Mouse (Mus musculus) embryonic facial prominence, embryonic 14.5 days (tissue): ENCODE measurements around the gene Gprc5b. TPM values are rescaled to one million over a fixed set of nuclear protein-coding genes. Genes with fewer than 3 reads are reported as not detected.

ENCODE experiments used
- ATAC-seq: fragments of 200-750 bp; cut with Nextera tagmentation; 2 replicates; pipeline ENCODE4 v1.8.0; 2017; ENCODE audit warnings: low read depth, moderate number of reproducible peaks, moderate TSS enrichment
- DNase-seq: peaks from one replicate; pipeline ENCODE4 v3.0.0-alpha.2; 2015; ENCODE audit warnings: low spot score
- H3K27ac ChIP-seq: fragments of 300-500 bp; sonication (generic); replicated peaks from 2 replicates; pipeline ENCODE4 v1.5.1; 2014; ENCODE audit warnings: low read depth, mild to moderate bottlenecking, low read length, moderate library complexity
- H3K27me3 ChIP-seq: fragments of 300-500 bp; sonication (generic); replicated peaks from 2 replicates; pipeline ENCODE4 v1.6.1; 2014; ENCODE audit warnings: low read length; ENCODE audit not compliant: control insufficient read depth, insufficient read depth
- H3K36me3 ChIP-seq: fragments of 300-500 bp; sonication (generic); 2 replicates; pipeline ENCODE4 v1.6.1; 2014; ENCODE audit warnings: low read length, mixed read lengths; ENCODE audit not compliant: control insufficient read depth, insufficient read depth
- H3K4me1 ChIP-seq: fragments of 300-500 bp; sonication (generic); 2 replicates; pipeline ENCODE4 v1.6.1; 2014; ENCODE audit warnings: antibody characterized with exemption, low read length; ENCODE audit not compliant: control insufficient read depth, insufficient read depth
- H3K4me2 ChIP-seq: fragments of 300-500 bp; sonication (generic); 2 replicates; pipeline ENCODE4 v1.6.1; 2014; ENCODE audit warnings: low read depth, mild to moderate bottlenecking, low read length, moderate library complexity, mixed read lengths
- H3K4me3 ChIP-seq: fragments of 300-500 bp; sonication (generic); 2 replicates; pipeline ENCODE4 v1.5.1; 2014; ENCODE audit warnings: low read depth, mild to moderate bottlenecking, low read length
- H3K9ac ChIP-seq: fragments of 300-500 bp; sonication (generic); 2 replicates; pipeline ENCODE4 v1.6.1; 2014; ENCODE audit warnings: low read depth, mild to moderate bottlenecking, low read length, moderate library complexity, mixed read lengths
- H3K9me3 ChIP-seq: fragments of 300-500 bp; sonication (generic); 2 replicates; pipeline ENCODE4 v1.6.1; 2016; ENCODE audit warnings: low read length; ENCODE audit not compliant: control insufficient read depth
- WGBS: fragments of 180-500 bp; shearing (Covaris S2); extraction: QIAGEN DNeasy Blood & Tissue Kit; methylation state at CpG from one replicate; pipeline ENCODE4 v1.1.7; 2014; 5-methylcytosine and 5-hydroxymethylcytosine counted together
- polyA plus RNA-seq: library from polyadenylated mRNA; unstranded; fragments of >200 nt; fragmentation: Nextera tagmentation; extraction: Ambion mirVana; gene quantifications from 2 replicates; pipeline ENCODE4 v1.2.1, GENCODE M21; 2014

Gprc5b gene
- polyA plus RNA-seq, 1 experiment from 2014 or later, result 17.0 TPM

DNA sequence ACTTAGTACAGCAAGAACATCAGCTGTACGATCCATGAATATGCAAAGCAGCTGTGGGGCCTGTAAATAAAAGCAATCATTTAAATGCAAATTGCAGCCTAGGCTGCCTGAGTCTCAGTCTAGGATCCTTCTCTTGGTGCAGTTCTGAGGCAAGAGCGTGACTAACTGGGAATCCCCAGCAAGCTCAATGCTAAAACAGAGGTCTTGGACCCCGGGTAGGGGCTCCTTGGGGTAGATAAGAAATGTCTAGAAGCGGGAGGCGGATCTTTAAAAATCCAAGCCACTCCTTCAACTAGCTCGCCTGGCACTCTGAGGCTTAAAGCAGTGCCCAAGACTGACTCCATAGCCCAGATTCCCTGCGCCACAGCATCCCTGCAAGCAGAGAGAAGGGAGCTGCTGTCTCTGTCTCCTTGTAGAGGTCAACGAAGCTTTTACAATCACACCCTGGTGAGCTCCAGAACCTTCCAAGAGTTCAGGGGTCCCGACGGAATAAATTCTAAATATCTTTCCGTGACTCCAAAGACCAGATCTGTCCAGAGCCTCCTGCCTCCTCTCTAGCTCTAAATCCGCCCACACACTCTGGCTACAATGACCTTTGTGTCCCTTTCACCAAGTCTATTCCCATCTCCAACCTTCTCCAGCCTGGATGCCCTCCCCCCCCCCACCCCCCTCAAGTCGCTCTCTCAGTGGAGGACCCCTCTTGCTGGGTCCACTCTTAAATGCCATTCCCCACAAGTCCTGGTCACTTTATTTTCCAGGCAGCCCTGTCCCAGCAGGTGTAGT is 2.2 kb downstream of the Gprc5b start:
- 0 out of 2 replicates have a peak overlapping the region, but pooled peaks have one; percentile 41 for H3K27ac ChIP-seq
- peak overlapping the region; percentile 74 for H3K4me3 ChIP-seq
- 34% methylated on average over 13 of the region's 13 CpGs for WGBS
- no peak for ATAC-seq
- peak; percentile 49 for DNase-seq
- peak overlapping the region; percentile 93 for H3K4me2 ChIP-seq
- H3K36me3 ChIP-seq, result no peaks in the 10 kb centered on the region
- H3K4me1 ChIP-seq, result peaks cover 25% of the 10 kb centered on the region
- H3K9ac ChIP-seq, result peak overlapping the region; percentile 80; the same call in 1 of the 2 replicates
- H3K9me3 ChIP-seq, result no peaks in the 10 kb centered on the region
- H3K27me3 ChIP-seq, result no peaks in the 10 kb centered on the region

DNA sequence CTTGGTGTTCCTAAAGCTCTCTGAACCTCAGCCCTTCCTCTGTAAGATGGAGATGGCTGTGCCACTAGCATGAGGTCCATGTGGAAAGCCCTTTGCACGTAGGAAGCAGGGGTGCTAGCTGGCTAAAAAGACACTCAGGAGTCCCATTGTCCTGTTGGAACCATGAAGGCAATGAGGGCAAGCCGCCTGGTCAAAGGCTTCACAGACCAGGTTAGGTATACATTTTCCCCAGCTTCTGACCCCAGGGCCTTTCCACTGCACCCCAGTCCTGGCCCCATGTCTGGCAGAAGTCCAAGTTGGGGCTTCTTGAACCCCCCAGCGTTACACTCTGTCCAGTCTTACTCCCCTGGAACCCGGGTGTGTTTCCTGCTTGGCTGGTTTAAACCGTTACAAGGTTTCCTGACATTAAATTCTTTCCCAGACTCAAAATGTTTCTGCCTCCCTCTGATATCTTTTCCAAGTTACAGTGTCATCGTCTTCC is 2.9 kb downstream of the Gprc5b start:
- H3K36me3 ChIP-seq, result no peaks in the 10 kb centered on the region
- peaks cover 25% of the 10 kb centered on the region for H3K4me1 ChIP-seq
- H3K9ac ChIP-seq, result no peak overlapping the region
- WGBS, result 35% methylated on average over 6 of the region's 6 CpGs
- 0 out of 2 replicates have a peak overlapping the region, but pooled peaks have one; percentile 41 for H3K27ac ChIP-seq
- ATAC-seq (no peak), DNase-seq (no peak)
- H3K4me3 ChIP-seq, result no peak overlapping the region; the same call in 1 of the 2 replicates
- H3K4me2 ChIP-seq, result peak overlapping the region; percentile 93
- no peaks in the 10 kb centered on the region for H3K9me3 ChIP-seq
- H3K27me3 ChIP-seq, result no peaks in the 10 kb centered on the region

DNA sequence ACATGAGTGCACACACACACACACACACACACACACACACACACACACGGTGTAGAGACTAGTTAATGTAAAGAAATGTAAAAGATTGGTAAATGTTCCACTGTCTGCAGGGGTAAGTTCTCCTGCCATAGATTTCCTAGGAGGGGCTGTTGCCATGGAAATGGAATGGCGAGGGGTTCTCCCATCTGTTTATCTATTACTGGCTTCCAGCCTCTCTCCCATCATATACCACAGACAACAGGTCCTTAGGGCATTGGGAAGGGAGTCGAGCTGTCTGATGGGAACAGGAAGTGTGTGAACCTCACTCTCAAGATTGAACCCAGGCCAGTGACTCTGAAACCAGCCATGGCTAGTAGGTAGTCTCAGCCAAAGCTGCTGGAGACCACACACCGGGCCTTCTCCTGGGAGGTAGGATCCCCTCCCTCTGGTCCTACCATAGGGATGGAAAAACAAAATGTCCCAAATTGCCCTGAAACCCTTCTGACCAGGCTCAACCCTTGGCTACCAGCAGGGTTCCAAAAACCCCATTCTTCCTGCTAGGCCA is 3.6 kb downstream of the Gprc5b start:
- Histone ChIP-seq H3K36me3 (no peaks in the 10 kb centered on the region), H3K27ac (no peak overlapping the region), H3K9me3 (no peaks in the 10 kb centered on the region), H3K4me2 (no peak overlapping the region), H3K27me3 (no peaks in the 10 kb centered on the region), H3K4me3 (no peak overlapping the region), H3K9ac (no peak overlapping the region), H3K4me1 (peaks cover 25% of the 10 kb centered on the region)
- 41% methylated on average over 4 of the region's 4 CpGs for WGBS
- ATAC-seq (no peak), DNase-seq (no peak)

DNA sequence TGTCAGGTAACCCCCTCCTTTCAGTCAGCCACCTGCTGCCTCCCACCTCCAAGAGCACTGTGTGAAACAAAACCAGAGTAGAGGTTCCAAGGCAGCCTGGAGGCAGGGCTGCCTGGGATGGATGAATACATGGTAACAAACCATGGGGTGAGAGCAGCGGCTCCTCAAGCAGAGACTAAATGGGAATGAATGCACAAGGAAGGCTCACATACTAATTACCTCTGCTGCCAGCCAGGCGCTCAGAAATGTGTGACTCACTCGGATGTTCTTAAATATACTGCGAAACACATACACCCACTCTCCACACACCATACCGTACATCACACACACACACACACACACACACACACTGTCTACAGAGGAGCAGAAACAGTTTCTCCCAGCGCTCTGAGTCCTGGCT is 4.7 kb downstream of the Gprc5b start:
- no peak overlapping the region for H3K27ac ChIP-seq
- 82% methylated on average over 6 of the region's 6 CpGs for WGBS
- H3K27me3 ChIP-seq, result no peaks in the 10 kb centered on the region
- DNase-seq (peak; percentile 24), ATAC-seq (no peak)
- no peaks in the 10 kb centered on the region for H3K9me3 ChIP-seq
- no peak overlapping the region for H3K9ac ChIP-seq
- H3K4me3 ChIP-seq, result no peak overlapping the region
- H3K4me1 ChIP-seq, result peaks cover 17% of the 10 kb centered on the region
- no peaks in the 10 kb centered on the region for H3K36me3 ChIP-seq
- no peak overlapping the region for H3K4me2 ChIP-seq

DNA sequence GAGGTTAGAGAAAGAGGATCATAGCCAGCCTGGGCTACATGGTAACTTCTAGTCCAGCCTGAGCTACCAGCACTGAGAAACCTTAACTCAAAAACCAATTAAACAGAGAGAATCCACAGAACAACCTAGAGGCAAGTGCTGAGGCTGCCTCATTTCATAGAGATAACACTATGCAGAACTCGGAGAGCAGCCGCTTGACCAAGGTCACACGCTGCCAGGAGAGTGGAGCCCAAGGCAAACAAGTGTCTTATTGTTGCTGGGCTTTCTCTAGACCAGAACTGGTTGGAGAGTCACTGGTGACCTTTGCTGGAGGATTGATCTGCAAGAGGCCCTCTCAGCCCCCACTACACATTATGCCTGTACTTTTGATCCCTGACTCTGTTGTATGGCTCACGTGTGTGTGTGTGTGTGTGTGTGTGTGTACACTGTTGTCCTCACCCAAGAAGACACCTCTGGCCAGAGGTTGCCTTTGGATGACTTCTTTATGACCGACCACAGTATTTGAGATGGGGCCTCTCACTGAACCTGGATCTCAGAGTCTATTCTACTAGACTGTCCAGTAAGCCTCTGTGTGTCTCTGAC is 5.6 kb downstream of the Gprc5b start:
- no peak overlapping the region for H3K4me3 ChIP-seq
- WGBS, result 61% methylated on average over 5 of the region's 5 CpGs
- H3K4me1 ChIP-seq, result peaks cover 16% of the 10 kb centered on the region
- no peak overlapping the region for H3K27ac ChIP-seq
- H3K4me2 ChIP-seq, result no peak overlapping the region
- no peaks in the 10 kb centered on the region for H3K27me3 ChIP-seq
- no peaks in the 10 kb centered on the region for H3K9me3 ChIP-seq
- DNase-seq (no peak), ATAC-seq (no peak)
- no peaks in the 10 kb centered on the region for H3K36me3 ChIP-seq
- no peak overlapping the region for H3K9ac ChIP-seq

DNA sequence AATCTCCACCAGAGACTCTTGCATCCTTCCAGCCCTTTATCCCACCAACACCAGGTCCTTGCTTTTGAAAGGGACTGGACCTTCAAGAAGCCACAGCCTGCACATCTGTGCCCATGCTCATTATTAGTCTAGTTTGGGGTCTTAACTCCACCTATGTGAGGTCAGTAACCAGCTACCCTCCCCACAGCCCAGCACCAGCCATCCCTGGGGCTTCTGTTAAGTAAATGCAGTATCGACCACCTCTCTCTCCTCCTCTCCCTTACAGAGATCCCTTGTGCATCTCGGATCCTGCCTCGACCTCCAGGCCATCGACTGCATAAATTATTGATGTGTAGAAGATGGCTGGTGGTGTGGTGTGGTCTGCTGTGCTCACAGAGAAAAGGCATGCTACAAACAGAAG is 8.6 kb downstream of the Gprc5b start:
- Histone ChIP-seq H3K36me3 (peaks cover 27% of the 10 kb centered on the region), H3K27me3 (no peaks in the 10 kb centered on the region), H3K4me1 (peaks cover under 1% of the 10 kb centered on the region; the same call in 1 of the 2 replicates), H3K27ac (no peak overlapping the region), H3K4me3 (no peak overlapping the region), H3K4me2 (no peak overlapping the region), H3K9me3 (no peaks in the 10 kb centered on the region), H3K9ac (no peak overlapping the region)
- DNase-seq (no peak), ATAC-seq (no peak)
- 74% methylated on average over 4 of the region's 4 CpGs for WGBS

DNA sequence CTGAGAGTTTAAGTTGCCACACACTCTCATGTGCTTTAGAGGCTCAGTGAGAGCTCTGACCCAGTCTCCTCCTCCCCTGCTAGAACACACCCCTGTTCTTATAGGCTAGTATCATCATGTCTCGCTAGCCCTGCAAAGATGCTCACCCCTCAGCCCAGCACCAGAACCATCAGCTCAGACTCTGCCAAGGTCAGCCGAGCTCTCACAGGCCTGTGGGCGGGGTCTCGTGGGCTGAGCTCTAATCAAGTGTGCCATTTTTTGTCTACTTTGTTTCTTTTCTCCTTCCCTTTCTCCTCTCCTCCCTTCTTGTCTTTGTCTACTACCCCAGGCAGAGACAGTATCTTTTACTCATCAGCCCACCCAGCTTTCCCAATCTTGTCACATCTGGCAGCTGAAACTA is 9.2 kb downstream of the Gprc5b start:
- H3K36me3 ChIP-seq, result peaks cover 33% of the 10 kb centered on the region
- no peak overlapping the region for H3K27ac ChIP-seq
- 79% methylated on average over 4 of the region's 4 CpGs for WGBS
- H3K4me2 ChIP-seq, result no peak overlapping the region
- no peak overlapping the region for H3K4me3 ChIP-seq
- DNase-seq (no peak), ATAC-seq (no peak)
- no peaks in the 10 kb centered on the region for H3K9me3 ChIP-seq
- H3K4me1 ChIP-seq, result no peaks in the 10 kb centered on the region; the same call in 1 of the 2 replicates
- no peaks in the 10 kb centered on the region for H3K27me3 ChIP-seq
- no peak overlapping the region for H3K9ac ChIP-seq

DNA sequence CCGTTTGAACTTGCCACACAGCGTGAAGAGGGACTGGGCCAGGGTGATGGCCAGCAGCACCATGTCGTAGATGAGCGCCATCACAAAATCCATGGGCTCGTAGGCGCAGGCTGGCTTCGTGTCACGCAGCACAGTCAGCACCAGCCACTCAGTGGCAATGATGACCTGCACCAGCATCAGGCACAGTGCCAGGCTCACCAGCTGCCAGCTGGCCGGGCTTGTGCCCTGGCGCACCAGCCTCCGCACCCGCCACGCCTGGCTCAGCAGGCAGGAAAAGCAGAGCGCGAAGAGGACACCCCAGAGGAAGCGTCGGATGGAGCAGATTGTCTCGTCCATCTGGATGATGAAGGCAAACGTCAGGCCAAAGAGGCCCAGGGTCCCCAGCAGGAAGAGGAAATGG is 11.1 kb downstream of the Gprc5b start:
- Histone ChIP-seq H3K4me3 (no peak overlapping the region), H3K4me1 (no peaks in the 10 kb centered on the region; the same call in 1 of the 2 replicates), H3K27me3 (no peaks in the 10 kb centered on the region), H3K4me2 (no peak overlapping the region), H3K36me3 (peaks cover 33% of the 10 kb centered on the region), H3K9ac (no peak overlapping the region), H3K27ac (no peak overlapping the region), H3K9me3 (no peaks in the 10 kb centered on the region)
- 92% methylated on average over 19 of the region's 19 CpGs for WGBS
- no peak for ATAC-seq
- no peak for DNase-seq
